Mouse (Mus musculus): ENCODE measurements around the gene Mcoln3. TPM values are rescaled to one million over a fixed set of nuclear protein-coding genes. Genes with fewer than 3 reads are reported as not detected.

Gene Mcoln3
- polyA plus RNA-seq, 1 experiment from 2014 or later = 0.04 TPM

- no peaks in the 10 kb centered on the region for H3K27me3 ChIP-seq
- in situ Hi-C loops (cut with MboI; ENCODE audit: low pct_unique_long_range_greater_than_20kb) = no loop called here
- POLR2A ChIA-PET = no interaction called here
- no peak for TF ChIP-seq CTCF (IDR thresholded peaks at IDR 0.05)
- CTCF ChIA-PET = interaction anchor here (0.6 to 1.2 kb wide), 3 partner anchors 10 to 610 kb away, joined by 3 to 4 read pairs (median 3); no protein-coding TSS in a partner anchor
- DNase-seq (ENCODE audit: low read depth, low spot score) (no peak), ATAC-seq (no peak)
Measured at GRCm38 (mm10) chr3:146127205-146127604, 10.0 kb downstream of the Mcoln3 start.

GRCm38 (mm10) chr3:146134834-146135233 lies 17.6 kb downstream of the Mcoln3 start:
- no peak for TF ChIP-seq CTCF (IDR thresholded peaks at IDR 0.05)
- ChIA-PET POLR2A (no interaction called here), CTCF (interaction anchor here (1.3 to 2.3 kb wide), 3 partner anchors 48 to 195 kb away, joined by 3 to 6 read pairs (median 4); no protein-coding TSS in a partner anchor)
- in situ Hi-C loops (cut with MboI; ENCODE audit: low pct_unique_long_range_greater_than_20kb) = no loop called here
- DNase-seq (ENCODE audit: low read depth, low spot score) (no peak), ATAC-seq (no peak)
- H3K27me3 ChIP-seq = no peaks in the 10 kb centered on the region

- ATAC-seq (no peak), DNase-seq (ENCODE audit: low read depth, low spot score) (no peak)
- no peak for TF ChIP-seq CTCF (IDR thresholded peaks at IDR 0.05)
- in situ Hi-C loops (cut with MboI; ENCODE audit: low pct_unique_long_range_greater_than_20kb) = no loop called here
- ChIA-PET POLR2A (no interaction called here), CTCF (interaction anchor here (0.9 to 2.3 kb wide), 5 partner anchors 10 to 195 kb away, joined by 3 to 6 read pairs (median 3); no protein-coding TSS in a partner anchor)
- H3K27me3 ChIP-seq = no peaks in the 10 kb centered on the region
Measured at GRCm38 (mm10) chr3:146135417-146135816, 18.2 kb downstream of the Mcoln3 start.

GRCm38 (mm10) chr3:146136422-146136821 lies 19.2 kb downstream of the Mcoln3 start:
- TF ChIP-seq CTCF (IDR thresholded peaks at IDR 0.05) = peak; percentile 52
- ATAC-seq (no peak), DNase-seq (ENCODE audit: low read depth, low spot score) (no peak)
- POLR2A ChIA-PET = no interaction called here
- in situ Hi-C loops (cut with MboI; ENCODE audit: low pct_unique_long_range_greater_than_20kb) = no loop called here
- CTCF ChIA-PET = interaction anchor here (0.7 to 1.7 kb wide), 5 partner anchors 9 to 192 kb away, joined by 3 to 5 read pairs (median 4); no protein-coding TSS in a partner anchor
- no peaks in the 10 kb centered on the region for H3K27me3 ChIP-seq

DNA sequence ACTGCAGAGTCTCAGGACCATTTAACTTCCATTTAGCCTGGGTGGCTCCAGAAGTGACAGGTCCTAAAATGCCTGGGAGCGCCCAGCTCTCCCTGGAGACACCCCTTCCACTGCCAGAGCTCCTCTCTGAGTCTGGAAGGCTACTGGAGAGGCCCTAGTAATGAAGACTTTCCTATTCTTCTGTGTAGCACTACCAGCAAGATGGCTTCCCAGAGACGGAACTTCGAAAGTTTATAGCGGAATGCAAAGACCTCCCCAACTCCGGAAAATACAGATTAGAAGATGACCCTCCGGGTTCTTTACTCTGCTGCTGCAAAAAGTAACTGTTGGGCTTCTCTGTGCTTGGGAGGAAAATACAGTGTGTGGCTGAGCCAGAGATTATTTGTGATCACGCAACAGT lies 23.0 kb downstream of the Mcoln3 start:
- no peak for DNase-seq (ENCODE audit: low read depth, low spot score)
- ChIA-PET POLR2A (no interaction called here), CTCF (interaction anchor here (1.2 to 1.5 kb wide), 3 partner anchors 9 to 70 kb away, joined by 4 to 5 read pairs (median 4); partner anchors contain the start of gene Mcoln2)
- in situ Hi-C loops (cut with MboI; ENCODE audit: low pct_unique_long_range_greater_than_20kb) = no loop called here
- TF ChIP-seq CTCF (IDR thresholded peaks at IDR 0.05) = no peak
- no peak for ATAC-seq
- H3K27me3 ChIP-seq = no peaks in the 10 kb centered on the region

DNA sequence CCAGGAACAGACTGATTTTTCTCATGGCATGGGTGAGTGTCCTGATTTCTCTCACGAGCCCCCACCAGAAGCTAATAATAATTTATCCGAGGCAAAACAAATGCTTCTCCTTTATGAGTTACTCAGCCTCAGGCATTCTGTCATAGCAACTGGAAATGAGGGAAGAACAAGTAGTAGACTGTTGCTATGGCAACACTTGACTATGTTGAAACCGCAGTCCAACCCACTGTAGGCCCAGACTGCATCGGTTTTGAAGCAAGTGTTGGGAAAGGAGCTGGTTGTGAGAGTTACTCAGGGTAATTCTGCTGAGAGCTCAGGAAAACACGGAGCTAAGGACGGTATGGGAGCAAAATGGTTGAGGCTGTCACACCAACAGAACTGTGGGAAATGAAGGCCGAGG lies 25.3 kb downstream of the Mcoln3 start:
- DNase-seq (ENCODE audit: low read depth, low spot score) (no peak), ATAC-seq (no peak)
- ChIA-PET CTCF (interaction anchor here (1.0 to 1.7 kb wide), 3 partner anchors 9 to 22 kb away, joined by 3 to 4 read pairs (median 3); no protein-coding TSS in a partner anchor), POLR2A (no interaction called here)
- TF ChIP-seq CTCF (IDR thresholded peaks at IDR 0.05) = no peak
- no peaks in the 10 kb centered on the region for H3K27me3 ChIP-seq
- in situ Hi-C loops (cut with MboI; ENCODE audit: low pct_unique_long_range_greater_than_20kb) = no loop called here

- in situ Hi-C loops (cut with MboI; ENCODE audit: low pct_unique_long_range_greater_than_20kb) = no loop called here
- ATAC-seq = no peak
- POLR2A ChIA-PET = interaction anchor here (0.6 kb wide), 1 partner anchor 714 kb away, joined by 3 read pairs; no protein-coding TSS in a partner anchor
Measured at GRCm38 (mm10) chr3:146145501-146145900, 28.3 kb downstream of the Mcoln3 start.

GRCm38 (mm10) chr3:146146131-146146530 lies 28.9 kb downstream of the Mcoln3 start:
- no peak for ATAC-seq
- no peak for TF ChIP-seq CTCF (IDR thresholded peaks at IDR 0.05)
- DNase-seq (ENCODE audit: low read depth, low spot score) = no peak
- H3K27me3 ChIP-seq = no peaks in the 10 kb centered on the region
- ChIA-PET CTCF (no interaction called here), POLR2A (no interaction called here)
- in situ Hi-C loops (cut with MboI; ENCODE audit: low pct_unique_long_range_greater_than_20kb) = no loop called here

More at GRCm38 (mm10) chr3:146145501-146145900, 28.3 kb downstream of the Mcoln3 start:
- TF ChIP-seq CTCF (IDR thresholded peaks at IDR 0.05) = no peak
- CTCF ChIA-PET = no interaction called here
- H3K27me3 ChIP-seq = no peaks in the 10 kb centered on the region
- DNase-seq (ENCODE audit: low read depth, low spot score) = no peak

GRCm38 (mm10) chr3:146149156-146150057 lies 32.2 kb downstream of the Mcoln3 start, which contains the start of gene Mcoln2:
Gene Mcoln2, plus strand, starts transcription at chr3:146149833.
- DNase-seq (ENCODE audit: low read depth, low spot score) = no peak

DNA sequence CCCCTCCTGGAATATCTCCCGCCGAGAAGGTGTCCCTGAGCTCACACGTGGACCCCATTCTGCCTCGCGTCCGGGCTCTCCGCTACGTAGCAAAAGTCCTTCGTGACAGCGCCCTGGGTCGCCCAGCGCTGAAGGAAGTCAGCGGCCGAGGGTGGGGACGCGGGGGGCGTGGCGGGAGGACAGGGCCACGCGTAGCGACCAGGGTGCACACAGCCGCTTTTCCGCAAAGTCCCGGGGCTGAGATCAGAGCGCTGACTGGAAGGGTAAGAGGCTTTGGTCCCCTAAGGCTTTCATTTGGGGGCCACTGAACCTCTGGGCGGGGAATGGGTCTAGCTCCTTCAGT lies 32.8 kb downstream of the Mcoln3 start:
- no peak for ATAC-seq
- TF ChIP-seq CTCF (IDR thresholded peaks at IDR 0.05) = no peak
- ChIA-PET POLR2A (no interaction called here), CTCF (interaction anchor here (1.2 kb wide), 1 partner anchor 9 kb away, joined by 4 read pairs; no protein-coding TSS in a partner anchor)
- in situ Hi-C loops (cut with MboI; ENCODE audit: low pct_unique_long_range_greater_than_20kb) = no loop called here
- no peaks in the 10 kb centered on the region for H3K27me3 ChIP-seq
- no peak for DNase-seq (ENCODE audit: low read depth, low spot score)

More at GRCm38 (mm10) chr3:146149156-146150057, 32.2 kb downstream of the Mcoln3 start, which contains the start of gene Mcoln2:
- H3K27me3 ChIP-seq = no peaks in the 10 kb centered on the region
- in situ Hi-C loops (cut with MboI; ENCODE audit: low pct_unique_long_range_greater_than_20kb) = no loop called here
- peak; percentile 51 for ATAC-seq
- POLR2A ChIA-PET = no interaction called here
- CTCF ChIA-PET = interaction anchor here (1.2 kb wide), 1 partner anchor 8 kb away, joined by 4 read pairs; no protein-coding TSS in a partner anchor
- no peak for TF ChIP-seq CTCF (IDR thresholded peaks at IDR 0.05)

- no peak for TF ChIP-seq CTCF (IDR thresholded peaks at IDR 0.05)
- ATAC-seq = no peak
- CTCF ChIA-PET = no interaction called here
- POLR2A ChIA-PET = no interaction called here
- H3K27me3 ChIP-seq = no peaks in the 10 kb centered on the region
- in situ Hi-C loops (cut with MboI; ENCODE audit: low pct_unique_long_range_greater_than_20kb) = no loop called here
- no peak for DNase-seq (ENCODE audit: low read depth, low spot score)
Measured at GRCm38 (mm10) chr3:146150560-146150959, 33.3 kb downstream of the Mcoln3 start.

All from Patski (cell line).